Mouse (Mus musculus): ENCODE results near the gene Cdhr5.

- TF ChIP-seq POLR2A (IDR thresholded peaks at IDR 0.05; ENCODE audit: insufficient read length, low read depth) (no peak), POLR2AphosphoS2 (IDR thresholded peaks at IDR 0.05; ENCODE audit: insufficient read length, low read depth) (no peak), E2F4 (IDR thresholded peaks at IDR 0.05; ENCODE audit: insufficient read depth) (no peak), USF1 (IDR thresholded peaks at IDR 0.05; ENCODE audit: low read depth) (no peak), SRF (IDR thresholded peaks at IDR 0.05; ENCODE audit: control insufficient read depth, insufficient read length, low read depth) (no peak), TCF12 (IDR thresholded peaks at IDR 0.05; ENCODE audit: insufficient read depth, poor library complexity, severe bottlenecking) (no peak), MYOD1 (IDR thresholded peaks at IDR 0.05; ENCODE audit: control insufficient read depth in 1 of 3, insufficient read length in 2 of 3, low read depth in 2 of 3) (no peak), CEBPB (IDR thresholded peaks at IDR 0.05; ENCODE audit: insufficient read depth, poor library complexity, severe bottlenecking) (no peak), MYOG (IDR thresholded peaks at IDR 0.05; ENCODE audit: control insufficient read depth in 1 of 3, insufficient read depth in 1 of 3, insufficient read length in 2 of 3, low read depth in 2 of 3) (no peak)
Observed at GRCm38 (mm10) chr7:141302702-141303268, 26.2 kb upstream of the Cdhr5 start.

All from myocyte (in vitro differentiated cells).